22 mouse cellular contexts compared by ENCODE assay signal in the genomic region with DNA sequence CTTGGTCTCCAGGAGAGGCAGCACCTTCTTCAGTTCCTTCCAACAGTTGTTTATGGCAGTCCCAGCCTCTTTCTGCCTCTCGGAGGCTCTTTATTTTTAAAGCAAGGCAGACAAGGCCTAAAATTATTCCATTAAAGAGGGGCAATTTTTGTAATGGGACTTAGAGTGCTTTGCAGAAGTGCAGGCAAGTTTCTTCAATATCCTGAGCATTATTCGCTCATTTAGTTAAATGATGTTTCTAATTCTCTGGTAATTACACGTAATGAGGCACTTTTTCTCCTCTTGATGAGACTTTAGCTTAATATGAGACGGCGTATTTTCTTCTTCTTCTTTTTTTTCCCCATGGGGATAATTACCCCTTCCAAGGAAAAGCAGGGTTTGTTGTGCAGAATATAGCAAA. TPM values are rescaled to one million over a fixed set of nuclear protein-coding genes. Genes with fewer than 3 reads are reported as not detected.
"Had no signal": no experiment of that assay in that cellular context is flagged by ENCODE, and none has a peak within 500 bp of the region (broad histone marks: within the 10 kb centered on the region; RNA-seq: fewer than 3 reads in every experiment).

No protein-coding gene starts in this region.

- DNase-seq: lung, adult 18-20 months; lung, embryonic 14.5 days; lung, postnatal 10 days; lung, postnatal 4 days; midbrain, embryonic 14.5 days; right cerebral cortex, postnatal 14 days; thymus, adult 2 months; thymus, postnatal 25 days; thymus, postnatal 4 days had no signal

- H3K9me3 ChIP-seq: midbrain, embryonic 10.5 days; midbrain, embryonic 12.5 days; neural tube, embryonic 12.5 days; stomach, embryonic 15.5 days had no signal

- H3K4me1 ChIP-seq: midbrain, embryonic 10.5 days; midbrain, embryonic 12.5 days; neural tube, embryonic 12.5 days; stomach, embryonic 15.5 days had no signal

- H3K27me3 ChIP-seq: neural tube, embryonic 12.5 days; stomach, embryonic 15.5 days had no signal

- H3K27ac ChIP-seq: midbrain, embryonic 10.5 days; midbrain, embryonic 12.5 days; neural tube, embryonic 12.5 days; stomach, embryonic 15.5 days; stomach, postnatal 0 days had no signal

- H3K9ac ChIP-seq: lung, embryonic 14.5 days; midbrain, embryonic 12.5 days; neural tube, embryonic 12.5 days; stomach, embryonic 15.5 days had no signal

- H3K36me3 ChIP-seq: midbrain, embryonic 10.5 days; midbrain, embryonic 12.5 days; neural tube, embryonic 12.5 days; stomach, embryonic 15.5 days had no signal

- H3K4me2 ChIP-seq: lung, embryonic 14.5 days; midbrain, embryonic 12.5 days; neural tube, embryonic 12.5 days; stomach, embryonic 15.5 days had no signal

- H3K4me3 ChIP-seq: midbrain, embryonic 10.5 days; midbrain, embryonic 12.5 days; neural tube, embryonic 12.5 days; stomach, embryonic 15.5 days had no signal

RNA-seq across cellular contexts. Expression of a gene that starts 37.0 kb away (rescaled TPM):
- total RNA-seq: megakaryocyte-erythroid progenitor cell, adult 5-6 weeks; monocyte, adult 5-6 weeks; neutrophil, adult 5-6 weeks had no signal
- polyA plus RNA-seq: lung, embryonic 14.5 days; lung, embryonic 16.5 days; spleen, adult 2 months; testis, adult 2 months; urinary bladder, adult 2 months had no signal

RNA-seq across cellular contexts. Expression of a gene that starts 42.9 kb away (rescaled TPM):
- total RNA-seq: megakaryocyte, adult 5-6 weeks; megakaryocyte-erythroid progenitor cell, adult 5-6 weeks; monocyte, adult 5-6 weeks; neutrophil, adult 5-6 weeks had no signal
- polyA plus RNA-seq: lung, embryonic 14.5 days; lung, embryonic 16.5 days; midbrain, embryonic 10.5 days; spleen, adult 2 months; testis, adult 2 months; urinary bladder, adult 2 months had no signal
